Mouse (Mus musculus) heart, adult 2 months (tissue): ENCODE data around the gene Gm20388.

Experiments
- CTCF ChIP-seq: fragments of 200-600 bp; IDR thresholded peaks from 2 replicates; pipeline ENCODE4 v1.8.1; 2022; ENCODE audit warnings: antibody characterized with exemption, mild to moderate bottlenecking, moderate library complexity
- EP300 ChIP-seq: fragments of 200-500 bp; IDR thresholded peaks from 2 replicates; pipeline ENCODE4 v1.6.1; 2011; ENCODE audit warnings: low read depth, low read length, control low read depth; ENCODE audit not compliant: insufficient read depth
- POLR2A ChIP-seq: fragments of 200-500 bp; IDR thresholded peaks from 2 replicates; pipeline ENCODE4 v1.6.1; 2011; ENCODE audit warnings: mild to moderate bottlenecking, low read depth, low read length, control low read depth; ENCODE audit not compliant: insufficient read depth

GRCm38 (mm10) chr8:122992296-122992695 is 3081.7 kb downstream of the Gm20388 start:
- TF ChIP-seq CTCF, result no peak
- TF ChIP-seq EP300, result no peak
- no peak for TF ChIP-seq POLR2A
